In the genomic region with DNA sequence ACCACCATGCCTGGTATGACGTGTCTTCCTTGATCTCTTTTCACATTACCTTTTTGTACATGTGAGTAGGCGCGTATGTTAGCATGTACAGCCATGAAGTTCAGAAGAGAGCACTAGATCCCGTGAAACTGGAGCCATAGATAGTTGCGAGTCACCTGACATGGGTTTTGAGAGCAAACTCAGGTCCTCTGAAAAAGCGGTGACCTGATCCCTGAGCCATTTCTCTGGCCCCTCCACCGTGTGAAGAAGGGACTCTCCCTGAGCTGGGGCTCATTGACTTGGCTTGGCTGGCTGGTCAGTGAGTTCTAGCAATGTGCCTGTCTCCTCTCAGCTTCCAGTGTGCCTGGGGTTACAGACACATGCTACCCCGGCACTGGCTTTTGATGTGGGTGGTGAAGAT, we compare ENCODE assay signal across 26 mouse cellular contexts.
"Had no signal": no experiment of that assay in that cellular context is flagged by ENCODE, and none has a peak within 500 bp of the region (broad histone marks: within the 10 kb centered on the region; RNA-seq: fewer than 3 reads in every experiment).

No protein-coding gene starts in this region.

- H3K4me2 ChIP-seq: heart, embryonic 11.5 days; hindbrain, embryonic 12.5 days; hindbrain, embryonic 14.5 days; intestine, embryonic 15.5 days; limb, embryonic 12.5 days; liver, embryonic 11.5 days; liver, embryonic 13.5 days; liver, embryonic 15.5 days had no signal

- H3K9ac ChIP-seq: hindbrain, embryonic 12.5 days; hindbrain, embryonic 14.5 days; intestine, embryonic 15.5 days; limb, embryonic 12.5 days; liver, embryonic 13.5 days; liver, embryonic 15.5 days had no signal

- H3K4me3 ChIP-seq: gastrocnemius, adult 2 months; heart, adult 2 months; hindbrain, embryonic 10.5 days; hindbrain, embryonic 12.5 days; intestine, embryonic 15.5 days; layer of hippocampus, adult 2 months; left cerebral cortex, adult 2 months; limb, embryonic 10.5 days; limb, embryonic 12.5 days; liver, embryonic 13.5 days; liver, embryonic 15.5 days had no signal

- H3K27ac ChIP-seq: gastrocnemius, adult 2 months; heart, adult 2 months; hindbrain, embryonic 10.5 days; hindbrain, embryonic 12.5 days; hindbrain, embryonic 14.5 days; intestine, embryonic 15.5 days; layer of hippocampus, adult 2 months; left cerebral cortex, adult 2 months; limb, embryonic 10.5 days; limb, embryonic 12.5 days; liver, embryonic 13.5 days; liver, embryonic 15.5 days had no signal

- H3K4me1 ChIP-seq: intestine, embryonic 15.5 days; liver, embryonic 13.5 days; liver, embryonic 15.5 days had no signal

- H3K9me3 ChIP-seq: hindbrain, embryonic 10.5 days; hindbrain, embryonic 12.5 days; intestine, embryonic 15.5 days; limb, embryonic 10.5 days; limb, embryonic 12.5 days; liver, embryonic 13.5 days; liver, embryonic 15.5 days had no signal

- H3K27me3 ChIP-seq: hindbrain, embryonic 12.5 days; intestine, embryonic 15.5 days; liver, embryonic 13.5 days; liver, embryonic 15.5 days had no signal

- DNase-seq: gastrocnemius, adult 2 months; gastrocnemius, postnatal 10 days; gastrocnemius, postnatal 25 days; heart, postnatal 14 days; kidney, adult 18-20 months; kidney, adult 8-10 months; kidney, postnatal 10 days; kidney, postnatal 25 days; kidney, postnatal 4 days; liver; liver, embryonic 13.5 days had no signal

- ATAC-seq: hindbrain, embryonic 16.5 days; inflammation-experienced regulatory T-cells, adult 6 months; intestine, embryonic 15.5 days; intestine, postnatal 0 days had no signal

- H3K36me3 ChIP-seq: hindbrain, embryonic 10.5 days; hindbrain, embryonic 12.5 days; intestine, embryonic 15.5 days; limb, embryonic 10.5 days; limb, embryonic 12.5 days; liver, embryonic 13.5 days; liver, embryonic 15.5 days had no signal
